Mouse (Mus musculus): ENCODE measurements at regions not wholly inside any gene's neighbourhood (a gene's known extent, or its start where the extent isn't known, plus 50 kb on each side); places are given as distances from the start of the nearest gene placed in this dataset.

DNA sequence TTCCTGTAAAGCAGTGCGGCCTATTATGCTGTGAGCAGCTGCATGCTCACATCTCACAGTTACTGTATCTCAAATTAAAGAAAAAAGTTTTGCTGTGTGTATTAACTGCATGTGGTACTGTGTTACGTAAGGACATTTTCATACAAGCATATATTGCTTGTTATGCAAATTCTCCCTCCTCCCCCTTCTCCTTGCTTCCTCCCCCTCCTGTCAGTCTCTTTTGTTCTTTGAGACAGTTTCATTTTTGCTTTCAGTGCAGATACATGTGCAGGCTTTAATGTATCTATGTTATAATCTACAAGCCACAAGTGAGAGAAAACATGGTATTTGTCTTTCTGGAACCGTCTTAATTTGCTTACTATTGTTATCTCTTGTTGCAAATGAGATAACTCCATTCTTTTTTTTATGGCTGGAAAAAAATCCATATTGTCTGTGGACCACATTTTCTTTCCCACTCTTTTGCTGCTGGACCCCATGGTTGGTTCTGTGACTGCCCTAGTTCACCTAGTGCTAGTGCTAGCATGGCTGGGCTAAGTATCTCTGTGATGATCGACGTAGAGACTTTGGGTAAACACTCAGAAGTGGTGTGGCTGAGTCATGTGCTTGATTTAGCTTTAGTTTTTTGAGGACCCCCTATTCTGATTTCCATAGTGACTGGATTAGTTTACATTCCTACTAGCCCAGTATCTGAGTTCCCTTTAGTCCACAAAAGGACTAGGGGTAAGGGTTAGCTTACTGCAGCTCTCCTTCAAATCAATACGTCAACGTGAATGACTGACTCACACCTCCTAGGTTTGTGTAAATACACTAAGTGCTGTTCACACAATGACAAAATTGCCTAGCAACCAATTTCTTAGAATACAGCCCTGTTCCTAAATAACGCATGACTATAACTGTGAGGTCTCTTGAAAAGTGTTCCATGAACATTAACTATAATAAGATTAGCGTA lies 158.1 kb downstream of the Icos start:
- DNase-seq (ENCODE audit: extremely low spot score) = no peak

DNA sequence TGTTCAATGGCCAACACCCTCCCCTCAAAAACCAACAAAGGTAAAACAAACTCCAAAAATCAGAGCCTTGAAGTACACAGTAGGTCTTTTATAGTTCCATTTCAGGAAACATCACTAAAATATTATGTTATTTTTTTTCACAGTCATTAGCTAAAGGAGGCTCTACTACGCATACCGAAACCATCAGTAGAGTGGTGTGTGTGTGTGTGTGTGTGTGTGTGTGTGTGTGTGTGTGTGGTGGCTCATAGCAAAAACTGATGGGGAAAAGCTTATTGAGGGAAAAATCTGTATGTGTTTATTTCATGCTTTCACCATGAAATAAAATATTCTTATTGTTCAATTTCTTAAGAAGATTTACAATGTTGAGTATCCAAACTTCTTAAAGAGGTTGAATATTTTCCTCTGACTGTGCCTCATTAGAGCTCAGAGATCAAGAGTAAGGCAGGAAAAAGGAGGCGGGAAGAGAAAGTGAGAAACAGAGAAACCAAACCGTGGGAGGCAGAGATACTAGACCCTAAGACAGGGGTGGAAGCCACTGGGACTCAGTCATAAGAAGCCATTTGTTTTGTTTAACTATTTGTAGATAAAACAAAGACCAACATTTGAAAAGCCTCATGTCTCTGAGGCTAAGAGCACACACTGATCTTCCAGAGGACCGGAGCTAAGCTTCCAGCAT lies 159.6 kb downstream of the Icos start:
- DNase-seq (ENCODE audit: extremely low spot score) = peak; percentile 9

DNA sequence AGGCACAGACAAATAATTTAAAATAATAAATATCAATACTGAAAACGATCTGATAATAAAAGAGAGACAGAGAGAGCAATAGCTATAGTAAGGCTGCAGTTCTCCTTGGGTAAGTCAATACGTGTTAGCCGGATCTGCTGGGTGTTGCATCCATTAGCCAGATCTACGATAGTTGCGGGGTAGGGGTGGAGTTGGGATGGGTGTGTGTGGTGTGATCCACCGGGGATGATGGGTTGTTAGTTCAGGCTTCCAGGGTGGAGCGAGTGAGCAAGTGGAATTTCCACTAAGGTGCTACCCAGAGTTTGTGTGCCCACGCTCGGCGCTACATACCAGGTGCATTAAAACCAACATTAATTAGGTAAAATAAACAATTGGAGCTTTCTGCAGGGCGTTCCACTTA lies 160.2 kb downstream of the Icos start:
- DNase-seq (ENCODE audit: extremely low spot score) = no peak

DNA sequence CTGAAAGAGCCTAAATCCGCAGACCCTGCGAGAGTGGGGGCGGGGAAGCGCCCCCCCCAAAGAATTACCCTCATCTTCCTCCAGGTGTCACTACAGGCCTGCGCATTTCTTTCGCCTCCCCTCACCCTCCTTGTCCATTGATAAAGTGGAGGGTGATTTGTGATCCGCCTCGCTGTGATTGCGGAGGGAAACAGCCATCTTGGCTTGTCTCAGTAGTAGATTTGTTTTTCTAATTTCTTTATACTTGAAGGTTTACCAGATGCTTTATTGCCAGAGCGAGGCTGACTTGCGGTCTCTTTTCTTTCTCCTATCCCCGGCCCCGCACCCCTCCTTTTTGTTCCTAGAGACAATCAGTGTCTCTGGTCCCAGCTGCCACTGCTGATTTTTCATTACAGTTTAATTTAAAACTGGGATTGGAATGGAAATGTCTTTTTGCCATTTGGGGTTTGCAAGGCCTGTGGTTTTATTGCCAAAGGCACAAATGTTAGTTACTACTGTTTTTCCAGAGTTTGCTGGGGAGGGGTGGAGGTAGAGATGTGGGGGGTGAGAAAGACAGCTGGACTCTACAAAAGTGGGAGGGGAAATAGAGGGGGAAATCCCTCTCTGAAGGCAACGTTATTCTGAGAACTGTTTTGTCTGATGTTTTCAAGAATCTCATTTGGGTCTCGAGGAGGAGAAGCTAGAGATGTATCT lies 161.7 kb downstream of the Icos start:
- peak; percentile 78 for DNase-seq (ENCODE audit: extremely low spot score)

DNA sequence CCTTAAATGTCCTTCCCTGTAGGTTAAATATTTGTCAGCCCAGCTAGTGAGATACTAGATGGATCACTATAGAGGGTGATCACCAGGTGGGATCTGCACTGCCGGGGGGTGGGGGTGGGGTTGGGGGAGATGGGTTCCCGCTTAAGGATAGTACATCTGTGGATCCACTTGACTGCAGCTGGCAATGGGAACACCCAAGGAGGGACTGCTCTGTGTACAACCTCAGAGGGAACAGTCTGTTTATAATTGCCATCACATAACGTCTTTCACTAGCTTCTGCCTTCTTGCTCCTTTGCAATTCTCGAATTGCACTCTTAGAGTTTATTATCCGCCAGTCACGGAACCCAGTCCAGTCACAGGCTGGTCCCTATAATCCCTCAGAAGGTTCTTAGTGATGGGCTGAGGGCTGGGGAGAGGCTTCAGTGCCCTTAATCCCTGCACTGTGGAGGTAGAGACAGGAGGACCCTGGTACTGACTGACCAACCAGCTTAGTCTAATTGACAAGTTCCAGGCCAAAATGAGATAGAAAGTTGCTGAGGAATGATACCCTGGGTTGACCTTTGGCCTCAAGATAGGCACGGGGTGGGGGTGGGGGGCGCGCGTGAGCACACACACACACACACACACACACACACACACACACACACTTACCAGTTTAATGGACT lies 162.4 kb downstream of the Icos start:
- DNase-seq (ENCODE audit: extremely low spot score) = peak; percentile 40

DNA sequence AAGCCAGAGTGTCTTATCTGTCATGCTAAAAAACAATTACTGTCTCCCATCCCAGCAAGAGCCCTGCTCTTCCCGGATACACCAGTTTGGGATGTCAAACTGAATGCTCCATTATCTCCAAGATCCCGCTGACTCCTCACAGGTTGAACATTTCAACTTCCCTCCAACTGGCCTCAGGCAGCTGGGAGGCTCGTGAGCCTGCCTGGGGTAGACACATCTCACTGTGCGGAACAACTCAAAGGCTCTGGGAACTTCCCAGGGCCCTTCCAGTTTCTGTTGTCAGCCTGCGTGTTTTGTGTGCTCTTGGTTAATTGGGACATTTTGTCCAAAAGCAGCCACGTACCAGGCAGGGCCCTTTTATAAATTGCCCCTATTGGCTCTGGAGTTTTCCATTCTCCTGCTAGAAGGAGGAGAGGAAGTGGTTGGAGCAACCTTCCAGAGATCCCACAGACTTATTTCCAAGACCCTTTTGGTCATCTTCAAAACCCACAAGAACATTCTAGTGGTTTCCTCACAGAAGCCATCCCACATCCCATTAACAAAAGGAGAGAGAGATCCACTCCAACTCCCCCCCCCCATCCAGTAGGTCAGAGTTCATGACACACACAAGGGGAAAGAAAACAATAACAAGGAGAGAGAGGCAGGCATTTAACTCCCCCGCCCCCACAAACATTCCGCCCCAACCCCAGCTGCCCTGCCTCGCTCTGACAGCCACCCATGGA lies 163.3 kb downstream of the Icos start:
- no peak for DNase-seq (ENCODE audit: extremely low spot score)

DNA sequence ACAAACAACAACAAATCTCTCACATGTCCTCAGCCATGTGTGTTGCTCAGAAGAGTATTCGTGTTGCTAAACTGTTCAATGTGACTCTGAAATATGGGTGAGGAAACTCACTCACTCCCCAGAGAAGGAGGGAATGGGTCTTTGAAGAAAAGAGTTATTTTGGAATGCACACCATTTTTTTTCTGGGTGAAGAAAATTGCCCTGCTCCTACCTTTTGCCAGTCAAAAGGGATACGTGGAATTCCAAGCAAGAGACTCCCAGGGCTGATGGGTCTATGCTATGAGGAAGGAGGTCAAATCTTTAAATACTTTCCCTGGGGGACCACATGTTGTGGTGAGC lies 163.8 kb downstream of the Icos start:
- peak; percentile 75 for DNase-seq (ENCODE audit: extremely low spot score)

DNA sequence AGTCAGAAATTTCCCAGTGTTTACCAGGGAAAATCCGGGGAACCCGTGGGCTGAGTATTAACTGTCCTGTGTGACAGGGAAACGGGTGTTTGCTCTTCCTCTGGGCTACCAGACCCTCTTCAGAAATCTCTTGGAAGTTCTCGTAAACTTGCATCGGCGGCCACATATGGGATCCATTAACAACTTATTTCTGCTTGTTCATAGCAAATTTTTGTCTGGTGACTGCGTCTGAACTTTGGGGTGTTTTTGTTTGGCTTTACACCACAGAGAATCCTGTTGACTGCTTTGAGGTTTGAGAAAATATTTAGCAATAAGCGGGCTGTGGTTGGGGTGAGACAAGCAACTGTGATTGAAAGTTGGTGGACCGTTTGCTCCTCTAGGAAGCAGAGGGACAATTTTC lies 164.2 kb downstream of the Icos start:
- peak; percentile 45 for DNase-seq (ENCODE audit: extremely low spot score)

DNA sequence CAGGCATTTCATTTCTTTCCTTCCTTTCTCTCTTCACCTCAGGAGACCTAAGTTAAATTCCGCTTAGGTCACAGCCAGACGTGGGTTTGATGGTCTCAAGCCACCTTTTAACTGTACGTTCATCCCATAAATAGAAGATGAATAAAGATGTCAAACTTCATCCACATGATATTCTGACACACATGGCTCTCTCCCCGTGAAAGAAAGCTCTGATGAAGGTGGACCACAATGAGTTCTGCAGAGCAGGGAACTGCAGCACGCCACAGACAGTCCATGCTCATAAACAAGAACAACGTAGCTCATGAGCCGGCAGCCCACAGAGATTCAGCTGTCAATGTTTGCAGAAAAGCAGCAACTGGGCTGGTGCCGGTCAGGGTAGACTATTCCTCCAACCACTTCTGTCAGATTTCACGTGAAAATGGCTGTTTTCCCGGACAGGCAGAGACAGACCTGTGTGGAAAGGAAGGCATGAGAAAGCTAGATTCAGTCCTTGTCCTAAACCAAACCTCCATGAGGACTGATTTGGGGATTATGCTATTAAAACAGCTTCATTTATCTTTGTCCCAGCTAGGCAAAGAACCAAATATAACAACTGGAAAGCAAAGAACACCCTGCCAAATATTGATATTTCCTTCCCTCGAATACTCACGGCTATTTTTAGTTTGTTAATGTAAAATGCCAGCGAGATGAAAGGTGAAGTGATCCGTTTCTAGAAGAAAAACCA lies 165.5 kb downstream of the Icos start:
- DNase-seq (ENCODE audit: extremely low spot score) = peak; percentile 22

DNA sequence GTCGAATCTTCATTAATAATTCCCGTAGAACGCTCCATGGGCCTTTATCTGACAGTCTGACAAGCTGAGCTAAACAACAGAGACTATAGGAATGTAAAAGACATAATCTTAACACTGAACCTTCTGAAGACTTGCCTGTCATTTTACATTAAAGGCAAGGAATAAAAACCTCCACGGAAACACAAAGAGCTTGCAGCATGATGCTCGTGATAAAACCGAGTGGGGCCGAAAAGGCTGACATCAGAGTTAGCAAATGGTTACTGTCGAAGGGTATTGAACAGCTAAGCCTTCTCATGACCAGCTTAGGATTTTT lies 166.0 kb downstream of the Icos start:
- DNase-seq (ENCODE audit: extremely low spot score) = no peak

DNA sequence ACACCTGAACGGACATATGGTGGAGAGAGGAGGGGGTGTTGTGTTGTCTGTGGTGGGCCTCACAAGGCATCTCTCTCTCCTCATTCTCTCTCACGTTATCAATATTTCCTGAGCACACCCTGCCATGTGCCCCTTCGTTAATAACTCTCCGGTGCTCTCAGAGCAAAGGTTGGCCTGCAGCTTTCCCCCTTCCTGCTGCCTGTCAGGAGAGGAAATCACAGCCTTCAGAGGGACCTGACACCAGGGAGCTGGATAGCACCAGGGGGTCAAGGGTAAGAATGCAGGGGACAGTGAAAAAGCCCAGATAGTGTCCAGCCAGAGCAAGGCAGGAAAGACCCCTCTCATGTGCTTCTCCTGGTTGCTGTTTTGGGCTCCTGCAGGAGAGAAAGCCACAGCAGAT lies 167.3 kb downstream of the Icos start:
- DNase-seq (ENCODE audit: extremely low spot score) = peak; percentile 29

DNA sequence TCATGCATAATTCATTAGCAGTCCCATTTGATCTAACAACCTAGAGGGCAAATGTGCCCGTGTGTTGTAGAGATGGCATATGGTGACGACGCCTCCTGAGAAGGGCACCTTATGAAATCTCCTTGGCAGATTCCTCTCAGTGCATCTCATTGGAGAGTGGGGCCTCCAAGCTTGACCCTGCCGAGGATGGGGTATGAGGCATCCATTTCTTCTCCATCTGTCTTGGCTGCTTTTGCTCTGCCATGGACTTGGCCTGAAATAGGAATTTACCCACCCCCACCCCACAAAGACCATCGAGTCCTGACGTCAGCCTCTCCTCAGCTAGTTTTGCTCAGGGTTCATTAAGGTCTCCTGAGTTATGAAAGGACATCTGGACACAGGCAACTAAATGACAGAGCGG lies 167.8 kb downstream of the Icos start:
- DNase-seq (ENCODE audit: extremely low spot score) = peak; percentile 34

DNA sequence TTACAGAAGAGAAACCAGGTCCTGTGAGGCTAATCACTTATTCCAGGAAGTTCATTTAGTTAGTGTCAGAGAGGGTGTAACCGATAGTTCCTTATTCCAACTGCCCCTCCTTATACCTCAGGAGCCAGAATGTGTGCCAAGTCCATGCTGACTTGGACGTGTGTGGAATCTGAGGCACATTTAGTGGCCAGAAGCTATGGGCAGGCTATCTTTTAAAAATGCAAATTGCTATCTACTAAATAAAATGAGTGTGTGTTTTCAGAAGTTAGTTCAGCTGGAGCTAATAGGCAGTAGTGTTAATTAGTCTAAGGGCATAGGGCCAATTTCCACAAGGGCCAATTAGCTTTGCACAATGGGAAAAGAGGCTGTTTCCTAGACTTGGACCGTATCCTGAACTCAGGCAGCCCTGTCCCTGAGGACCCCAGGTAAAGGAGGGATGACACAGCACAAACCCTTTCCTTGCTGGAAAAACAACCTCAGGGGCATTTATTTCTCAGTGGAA lies 168.5 kb downstream of the Icos start:
- no peak for DNase-seq (ENCODE audit: extremely low spot score)

DNA sequence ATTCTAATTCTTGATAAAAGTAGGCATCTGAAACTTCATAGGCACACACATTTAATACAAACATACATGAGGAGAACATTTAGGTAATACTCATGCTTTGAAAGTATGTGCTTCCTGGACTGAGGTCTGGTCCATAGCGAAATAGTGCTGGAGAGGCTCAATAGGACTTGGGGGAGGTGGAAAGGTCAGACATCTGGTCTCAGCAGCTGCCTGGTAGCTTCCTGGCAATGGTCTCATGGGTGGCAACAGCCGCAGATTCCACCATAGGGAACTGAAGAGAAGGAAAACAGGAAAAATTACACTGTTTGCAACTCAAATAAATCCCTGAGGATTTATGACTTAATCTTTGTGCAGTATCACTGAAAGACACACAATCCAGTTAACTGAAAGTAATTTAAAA lies 174.0 kb downstream of the Icos start:
- DNase-seq (ENCODE audit: extremely low spot score) = peak; percentile 41

DNA sequence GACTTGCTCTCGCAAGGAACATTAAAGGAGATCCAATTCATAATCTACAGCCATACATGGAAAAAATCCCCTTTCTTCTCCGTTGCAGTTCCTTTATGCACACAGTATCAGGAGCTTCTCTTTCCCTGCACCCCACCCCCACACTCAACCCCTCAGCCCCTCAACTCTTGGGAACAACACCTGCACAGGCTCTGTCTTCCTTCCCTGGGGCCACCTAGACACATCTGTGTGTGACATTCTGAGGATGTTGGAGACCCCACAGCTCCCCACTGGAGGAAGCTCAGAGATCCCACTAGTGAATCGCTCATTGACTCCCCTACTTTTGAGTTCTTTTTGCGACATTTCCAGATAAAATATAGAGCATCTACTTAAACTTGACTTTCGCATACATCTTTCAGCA lies 174.4 kb downstream of the Icos start:
- DNase-seq (ENCODE audit: extremely low spot score) = no peak

DNA sequence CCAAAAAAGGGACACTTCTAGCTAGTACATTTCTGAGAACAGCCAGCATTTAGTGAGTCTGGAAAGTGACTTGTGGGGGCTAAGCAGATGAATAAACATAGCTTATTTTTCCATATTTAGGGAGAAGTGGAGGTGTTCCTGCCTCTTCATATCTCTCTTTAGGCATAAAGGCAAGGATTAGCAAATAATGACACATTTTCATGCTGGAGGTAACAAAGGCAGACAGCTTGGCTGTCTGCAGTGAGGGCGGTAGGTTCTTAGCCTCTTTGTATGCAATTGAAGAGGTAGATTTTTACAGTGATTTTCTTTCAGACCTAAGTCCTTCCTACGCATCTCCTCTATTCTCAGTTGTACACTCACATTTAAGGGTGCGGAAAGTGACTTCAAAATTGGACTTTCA lies 176.5 kb downstream of the Icos start:
- DNase-seq (ENCODE audit: extremely low spot score) = no peak

DNA sequence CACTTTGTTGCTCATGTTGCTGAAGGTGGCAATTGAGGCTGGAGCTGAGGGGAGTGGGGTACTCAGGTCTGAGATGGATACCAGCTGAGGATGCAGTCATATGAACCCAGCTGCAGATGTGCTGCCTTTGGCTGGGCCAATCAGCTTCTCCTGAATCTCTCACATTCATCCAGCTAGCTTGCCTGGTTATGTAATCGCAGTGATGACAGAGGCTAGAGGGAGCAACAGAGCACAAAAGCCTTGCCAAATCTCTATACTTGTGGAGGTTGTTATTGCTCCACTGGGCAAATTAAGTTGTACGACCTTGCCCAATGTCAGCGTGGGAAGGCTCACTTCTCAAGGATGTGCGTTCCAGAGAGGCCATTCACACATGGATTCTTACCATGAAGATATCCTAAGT lies 179.5 kb downstream of the Icos start:
- no peak for DNase-seq (ENCODE audit: extremely low spot score)

DNA sequence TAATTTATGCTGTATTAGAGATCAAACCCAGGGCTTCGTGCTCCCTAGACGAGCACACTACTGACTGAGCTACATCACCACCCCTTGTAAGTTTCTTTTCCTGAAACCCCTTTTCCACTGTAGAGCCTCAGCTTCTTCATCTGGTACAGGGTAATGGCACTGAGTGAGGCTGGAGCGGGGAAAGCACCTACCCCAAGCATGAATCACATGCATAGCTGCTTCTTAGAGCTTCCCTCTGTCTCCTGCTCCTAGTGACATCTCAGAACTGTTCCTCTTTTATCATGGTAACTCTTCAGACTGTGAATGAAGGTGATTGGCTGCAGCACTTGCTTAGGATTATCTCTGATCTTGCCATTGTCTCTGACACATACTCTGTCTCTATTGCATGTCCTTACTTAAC lies 182.8 kb downstream of the Icos start:
- DNase-seq (ENCODE audit: extremely low spot score) = no peak

DNA sequence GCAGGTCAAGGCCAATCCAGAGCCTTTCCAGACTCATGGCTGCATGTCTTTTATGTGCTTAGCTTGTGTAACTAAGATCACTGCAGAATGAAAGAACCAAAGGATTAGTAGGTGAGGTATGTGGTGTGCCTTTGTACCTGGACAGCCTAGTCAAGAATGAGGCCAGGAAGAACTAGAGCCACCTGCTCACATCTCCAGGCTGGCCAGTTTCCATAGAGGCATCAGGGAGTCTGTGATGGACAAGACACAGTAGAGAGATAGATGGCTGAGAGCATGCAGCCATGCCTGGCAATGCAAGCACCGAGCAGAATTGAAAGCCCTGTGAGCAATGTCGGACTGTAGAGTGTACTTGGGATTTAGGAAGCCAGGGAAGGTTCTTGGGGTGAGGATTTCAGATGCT lies 186.5 kb downstream of the Icos start:
- DNase-seq (ENCODE audit: extremely low spot score) = no peak

DNA sequence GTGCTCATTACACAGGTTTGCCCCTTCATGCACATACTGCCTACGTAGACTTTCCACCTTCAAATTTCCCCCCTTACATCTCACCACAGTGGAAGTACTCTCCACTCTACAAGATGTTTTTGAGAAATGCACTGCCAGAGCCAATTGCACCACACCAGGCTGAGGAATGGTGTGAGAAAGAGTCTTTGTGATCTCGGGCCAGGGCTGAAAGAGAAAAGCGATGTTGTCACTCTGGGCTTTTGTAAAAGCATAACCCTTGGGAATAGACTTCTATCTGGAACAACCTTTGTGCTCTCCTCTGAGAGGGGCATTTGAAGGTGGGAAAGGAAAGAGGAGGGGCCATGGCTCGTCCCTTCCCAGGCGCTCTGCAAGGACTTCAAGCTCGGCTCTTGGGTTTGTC lies 194.2 kb downstream of the Icos start:
- DNase-seq (ENCODE audit: extremely low spot score) = no peak

DNA sequence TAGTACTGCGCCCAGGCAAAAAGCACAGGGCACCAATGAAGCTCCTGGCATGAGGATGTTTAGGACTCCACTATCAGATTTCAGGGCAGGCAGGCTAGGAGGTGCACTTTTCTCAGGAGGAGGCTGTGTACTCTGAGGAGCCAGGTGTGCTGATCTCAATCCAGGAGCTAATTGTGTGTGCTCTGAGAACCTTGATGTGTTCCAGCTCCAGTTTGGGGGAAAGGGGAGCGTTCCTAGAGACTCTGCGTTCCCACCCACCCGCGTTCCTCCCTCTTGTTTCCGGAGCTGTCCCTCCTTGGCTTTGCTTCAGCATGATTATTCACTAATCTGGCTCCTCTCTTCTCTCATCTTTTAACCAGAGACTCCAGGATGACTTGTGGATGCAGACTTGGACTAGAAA lies 195.2 kb downstream of the Icos start:
- no peak for DNase-seq (ENCODE audit: extremely low spot score)
